Mouse (Mus musculus): ENCODE data around the gene Tmem97.

GRCm38 (mm10) chr11:78547718-78548460 lies 2.7 kb downstream of the Tmem97 start:
- TF ChIP-seq CTCF (IDR thresholded peaks at IDR 0.05; ENCODE audit: control insufficient read depth, insufficient read depth, low read length) (no peak), POLR2A (IDR thresholded peaks at IDR 0.05; ENCODE audit: borderline replicate concordance, control insufficient read depth, low read depth, low read length) (no peak)
